In the genomic region with DNA sequence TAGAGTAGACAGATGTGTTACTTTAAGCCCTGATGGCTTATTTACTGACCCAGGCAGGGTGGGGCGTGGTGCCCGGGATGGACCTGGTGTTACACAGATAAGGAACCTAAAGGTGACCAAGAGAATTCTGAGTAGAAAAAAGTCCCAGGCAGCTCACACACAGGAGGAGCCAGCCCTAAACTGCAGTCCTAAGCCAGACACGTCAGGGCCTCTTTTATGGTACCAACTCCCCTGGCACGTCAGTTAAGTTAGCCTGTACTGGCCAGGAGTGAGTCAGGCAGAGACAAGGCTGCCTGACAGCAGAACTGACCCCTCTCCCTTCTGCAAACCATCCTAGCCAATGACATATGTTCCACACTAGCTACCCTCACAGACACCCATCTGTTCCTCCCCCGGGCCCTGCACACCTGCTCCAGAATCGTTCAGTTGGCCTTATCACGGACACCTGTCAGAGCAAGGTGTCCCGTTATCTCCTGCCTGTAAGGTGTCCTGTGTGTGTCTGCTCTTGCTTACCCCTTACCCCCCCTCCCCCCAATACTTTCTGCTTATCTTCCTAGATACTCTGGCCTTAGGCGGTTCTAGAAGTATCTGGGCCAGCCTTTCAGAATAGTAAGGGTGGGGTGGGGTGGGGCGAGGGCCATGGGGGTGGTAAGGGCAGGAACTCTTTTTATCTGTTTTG, we compare ENCODE assay signal across 9 mouse cellular contexts.
A peak's percentile ranks its signal among the peaks of the same experiment; 100 is the strongest.
DNase-seq lines count a peak whose midpoint lies in the region; ATAC-seq and TF ChIP-seq lines count a peak whose summit lies in the region.
"Had no signal": no experiment of that assay in that cellular context is flagged by ENCODE, and none has a peak within 500 bp of the region (broad histone marks: within the 10 kb centered on the region; RNA-seq: fewer than 3 reads in every experiment).

No protein-coding gene starts in this region.

- no peak for DNase-seq in heart, adult 8-10 months (ENCODE audit: low spot score)
- DNase-seq in ovary, postnatal 10 days (ENCODE audit: low spot score): no peak
- DNase-seq in urinary bladder, postnatal 36 days (ENCODE audit: low spot score in 2 of 2): no peak
- DNase-seq in cerebellum, postnatal 4 days (ENCODE audit: low spot score in 2 of 2): no peak
- DNase-seq: heart, postnatal 10 days had no signal

- peak overlapping the region; percentile 46; the same call in 1 of the 2 replicates for H3K9ac ChIP-seq in heart, embryonic 11.5 days (ENCODE audit: low read depth, low read length)
- peak overlapping the region; percentile 79 for H3K9ac ChIP-seq in liver, embryonic 16.5 days (ENCODE audit: low read depth, low read length)

- ATAC-seq in heart, embryonic 11.5 days (replicated peaks; ENCODE audit: insufficient number of reproducible peaks, low FRiP score, low TSS enrichment): peak; percentile 85
- ATAC-seq in erythroid progenitor cell, adult 5-6 weeks (replicated peaks; ENCODE audit: low FRiP score, poor library complexity, severe bottlenecking): peak; percentile 73
- peak; percentile 81 for ATAC-seq in liver, embryonic 16.5 days (ENCODE audit: low read depth)

- no peak overlapping the region for H3K4me3 ChIP-seq in heart, embryonic 11.5 days (ENCODE audit: low read depth, low read length)
- peak overlapping the region; percentile 48; the same call in 1 of the 2 replicates for H3K4me3 ChIP-seq in E14TG2a.4 (replicated peaks; ENCODE audit: low read length)
- peak overlapping the region; percentile 38 for H3K4me3 ChIP-seq in liver, embryonic 16.5 days (ENCODE audit: low read depth, low read length)

- H3K27me3 ChIP-seq in heart, embryonic 11.5 days (ENCODE audit: control insufficient read depth, insufficient read depth, low read length): no peaks in the 10 kb centered on the region
- H3K27me3 ChIP-seq in E14TG2a.4 (ENCODE audit: insufficient read depth, low read length): no peaks in the 10 kb centered on the region
- H3K27me3 ChIP-seq in liver, embryonic 16.5 days (ENCODE audit: control insufficient read depth, insufficient read depth, low read depth, low read length): no peaks in the 10 kb centered on the region

- TF ChIP-seq CTCF in E14TG2a.4 (conservative IDR thresholded peaks at IDR 0.05; ENCODE audit: low read length): no peak

- peaks cover 33% of the 10 kb centered on the region for H3K4me1 ChIP-seq in heart, embryonic 11.5 days (ENCODE audit: control insufficient read depth, insufficient read depth, low read length)
- peaks cover 99% of the 10 kb centered on the region for H3K4me1 ChIP-seq in E14TG2a.4 (replicated peaks; ENCODE audit: low read depth, low read length)
- peaks cover 95% of the 10 kb centered on the region for H3K4me1 ChIP-seq in liver, embryonic 16.5 days (ENCODE audit: control insufficient read depth, low read depth, low read length)

- no peaks in the 10 kb centered on the region for H3K36me3 ChIP-seq in heart, embryonic 11.5 days (ENCODE audit: control insufficient read depth, insufficient read depth, low read length)
- peaks cover 35% of the 10 kb centered on the region for H3K36me3 ChIP-seq in E14TG2a.4 (ENCODE audit: insufficient read depth, low read length)
- peaks cover under 1% of the 10 kb centered on the region; the same call in 1 of the 2 replicates for H3K36me3 ChIP-seq in liver, embryonic 16.5 days (ENCODE audit: control insufficient read depth, insufficient read depth)

- H3K4me2 ChIP-seq in heart, embryonic 11.5 days: no peak overlapping the region
- H3K4me2 ChIP-seq in liver, embryonic 16.5 days (ENCODE audit: low read depth, low read length): peak overlapping the region; percentile 73

- peak overlapping the region; percentile 94 for H3K27ac ChIP-seq in heart, embryonic 11.5 days (ENCODE audit: low read depth, low read length)
- peak overlapping the region; percentile 100 for H3K27ac ChIP-seq in liver, embryonic 16.5 days (ENCODE audit: low read length)

- WGBS in heart, embryonic 11.5 days (ENCODE audit: insufficient replicate concordance): 26% methylated on average over 10 of the region's 10 CpGs
- 20% methylated on average over 10 of the region's 10 CpGs for WGBS in liver, embryonic 16.5 days (ENCODE audit: insufficient replicate concordance)

- no peaks in the 10 kb centered on the region for H3K9me3 ChIP-seq in heart, embryonic 11.5 days (replicated peaks; ENCODE audit: control insufficient read depth, low read length)
- H3K9me3 ChIP-seq in E14TG2a.4 (ENCODE audit: low read length): no peaks in the 10 kb centered on the region
- H3K9me3 ChIP-seq in liver, embryonic 16.5 days (replicated peaks; ENCODE audit: control insufficient read depth, low read length): no peaks in the 10 kb centered on the region
